ENCODE assay signal across 22 mouse cellular contexts in genomic region chr4:141791951-141792350, GRCm38 (mm10). TPM values are rescaled to one million over a fixed set of nuclear protein-coding genes. Genes with fewer than 3 reads are reported as not detected.
DNase-seq lines count a peak whose midpoint lies in the region; ATAC-seq lines count a peak whose summit lies in the region.
"Had no signal": no experiment of that assay in that cellular context is flagged by ENCODE, and none has a peak within 500 bp of the region (broad histone marks: within the 10 kb centered on the region; RNA-seq: fewer than 3 reads in every experiment).

No protein-coding gene starts in this region.

- H3K4me2 ChIP-seq in liver, embryonic 12.5 days = no peak overlapping the region
- no peak overlapping the region for H3K4me2 ChIP-seq in liver, embryonic 11.5 days
- no peak overlapping the region for H3K4me2 ChIP-seq in intestine, embryonic 15.5 days (replicated peaks)

- 85% methylated on average over 8 of the region's 8 CpGs for WGBS in liver, embryonic 12.5 days (ENCODE audit: insufficient replicate concordance)
- WGBS in liver, embryonic 11.5 days = 88% methylated on average over 8 of the region's 8 CpGs
- 85% methylated on average over 8 of the region's 8 CpGs for WGBS in intestine, embryonic 15.5 days

- DNase-seq in cerebellum, adult 18-20 months = peak; percentile 44 to 49
- no peak for DNase-seq in liver, embryonic 11.5 days (ENCODE audit: low spot score)
- peak; percentile 21 to 56 for DNase-seq in cerebellum, postnatal 25 days
- peak; percentile 18 for DNase-seq in naive thymus-derived CD4-positive, alpha-beta T cell, adult 2 months (ENCODE audit: low read depth)
- no peak for DNase-seq in lung, postnatal 10 days
- DNase-seq: embryo, embryonic 11 days; kidney, adult 9 months; kidney, postnatal 4 days; spleen, adult 18-20 months had no signal

- peak overlapping the region; percentile 99 for H3K27ac ChIP-seq in liver, embryonic 12.5 days
- H3K27ac ChIP-seq in liver, embryonic 11.5 days (ENCODE audit: low read depth, low read length) = no peak overlapping the region
- no peak overlapping the region for H3K27ac ChIP-seq in intestine, embryonic 15.5 days

- H3K36me3 ChIP-seq in liver, embryonic 12.5 days = peaks cover 27% of the 10 kb centered on the region
- peaks cover under 1% of the 10 kb centered on the region; the same call in 1 of the 2 replicates for H3K36me3 ChIP-seq in liver, embryonic 11.5 days (ENCODE audit: control insufficient read depth, insufficient read depth, low read length)
- H3K36me3 ChIP-seq in intestine, embryonic 15.5 days = peaks cover 3% of the 10 kb centered on the region; the same call in 1 of the 2 replicates

- no peaks in the 10 kb centered on the region for H3K9me3 ChIP-seq in liver, embryonic 12.5 days (replicated peaks)
- H3K9me3 ChIP-seq in liver, embryonic 11.5 days (ENCODE audit: control insufficient read depth, low read length) = no peaks in the 10 kb centered on the region
- H3K9me3 ChIP-seq in intestine, embryonic 15.5 days = no peaks in the 10 kb centered on the region
- H3K9me3 ChIP-seq: G1E; heart, embryonic 10.5 days; hindbrain, embryonic 10.5 days; limb, embryonic 13.5 days; midbrain, embryonic 12.5 days; neural tube, embryonic 15.5 days had no signal

- H3K4me1 ChIP-seq in liver, embryonic 12.5 days = peaks cover 64% of the 10 kb centered on the region
- H3K4me1 ChIP-seq in liver, embryonic 11.5 days (replicated peaks; ENCODE audit: control insufficient read depth, insufficient read depth, low read length) = peaks cover 22% of the 10 kb centered on the region
- peaks cover 24% of the 10 kb centered on the region for H3K4me1 ChIP-seq in intestine, embryonic 15.5 days (replicated peaks)

- H3K4me3 ChIP-seq in liver, embryonic 12.5 days = no peak overlapping the region
- no peak overlapping the region for H3K4me3 ChIP-seq in liver, embryonic 11.5 days (ENCODE audit: low read depth, low read length)
- no peak overlapping the region for H3K4me3 ChIP-seq in intestine, embryonic 15.5 days (replicated peaks)
- H3K4me3 ChIP-seq: heart, embryonic 10.5 days; hindbrain, embryonic 10.5 days; midbrain, embryonic 12.5 days; neural tube, embryonic 15.5 days had no signal

- no peak overlapping the region for H3K9ac ChIP-seq in liver, embryonic 12.5 days
- H3K9ac ChIP-seq in liver, embryonic 11.5 days (ENCODE audit: low read depth, low read length) = no peak overlapping the region
- H3K9ac ChIP-seq in intestine, embryonic 15.5 days = no peak overlapping the region
- H3K9ac ChIP-seq: limb, embryonic 13.5 days; midbrain, embryonic 12.5 days; neural tube, embryonic 15.5 days had no signal

- ATAC-seq in cerebellum, adult (ENCODE audit: insufficient number of reproducible peaks, low FRiP score, low TSS enrichment) = no peak
- ATAC-seq in liver, embryonic 12.5 days = no peak
- no peak for ATAC-seq in liver, embryonic 11.5 days (replicated peaks; ENCODE audit: low FRiP score)
- no peak for ATAC-seq in intestine, embryonic 15.5 days
- ATAC-seq: forebrain, embryonic 16.5 days had no signal

- H3K27me3 ChIP-seq in liver, embryonic 12.5 days (replicated peaks) = no peaks in the 10 kb centered on the region
- no peaks in the 10 kb centered on the region for H3K27me3 ChIP-seq in liver, embryonic 11.5 days (replicated peaks; ENCODE audit: control insufficient read depth, insufficient read depth, low read length)
- no peaks in the 10 kb centered on the region for H3K27me3 ChIP-seq in intestine, embryonic 15.5 days (replicated peaks)
- H3K27me3 ChIP-seq: limb, embryonic 13.5 days; midbrain, embryonic 12.5 days; neural tube, embryonic 15.5 days had no signal

RNA-seq across cellular contexts. Expression of gene Dnajc16, which starts 1.2 kb away (rescaled TPM):
- 3.1 and 3.2 TPM in 2 replicates for polyA plus RNA-seq in liver, embryonic 12.5 days (2016; fragmentation: Nextera tagmentation; extraction: Ambion mirVana)
- polyA plus RNA-seq in liver, embryonic 11.5 days (2014; fragmentation: Nextera tagmentation; extraction: Ambion mirVana) = 4.0 and 4.2 TPM in 2 replicates
- 4.2 and 4.4 TPM in 2 replicates for polyA plus RNA-seq in intestine, embryonic 15.5 days (2015; fragmentation: Nextera tagmentation; extraction: Ambion mirVana)

RNA-seq across cellular contexts. Expression of gene Casp9, which starts 1.5 kb away (rescaled TPM):
- polyA plus RNA-seq in liver, embryonic 12.5 days (2016; fragmentation: Nextera tagmentation; extraction: Ambion mirVana) = 13.5 and 14.5 TPM in 2 replicates
- 16.5 and 18.3 TPM in 2 replicates for polyA plus RNA-seq in liver, embryonic 11.5 days (2014; fragmentation: Nextera tagmentation; extraction: Ambion mirVana)
- 21.8 and 22.2 TPM in 2 replicates for polyA plus RNA-seq in intestine, embryonic 15.5 days (2015; fragmentation: Nextera tagmentation; extraction: Ambion mirVana)

RNA-seq across cellular contexts. Expression of gene Cela2a, which starts 34.0 kb away (rescaled TPM):
- not detected in 2 replicates for polyA plus RNA-seq in liver, embryonic 12.5 days (2016; fragmentation: Nextera tagmentation; extraction: Ambion mirVana)
- polyA plus RNA-seq in liver, embryonic 11.5 days (2014; fragmentation: Nextera tagmentation; extraction: Ambion mirVana) = not detected in 2 replicates
- 131 and 571 TPM in 2 replicates for polyA plus RNA-seq in intestine, embryonic 15.5 days (2015; fragmentation: Nextera tagmentation; extraction: Ambion mirVana)
- polyA plus RNA-seq: embryonic facial prominence, embryonic 14.5 days; forebrain, embryonic 16.5 days; G1E; heart, embryonic 10.5 days; hindbrain, embryonic 10.5 days; limb, embryonic 13.5 days; lung, embryonic 16.5 days; midbrain, embryonic 12.5 days; neural tube, embryonic 15.5 days had no signal

RNA-seq across cellular contexts. Expression of gene Agmat, which starts 45.5 kb away (rescaled TPM):
- 16.0 and 16.3 TPM in 2 replicates for polyA plus RNA-seq in liver, embryonic 12.5 days (2016; fragmentation: Nextera tagmentation; extraction: Ambion mirVana)
- 16.0 and 18.0 TPM in 2 replicates for polyA plus RNA-seq in liver, embryonic 11.5 days (2014; fragmentation: Nextera tagmentation; extraction: Ambion mirVana)
- polyA plus RNA-seq in intestine, embryonic 15.5 days (2015; fragmentation: Nextera tagmentation; extraction: Ambion mirVana) = 36.7 and 41.9 TPM in 2 replicates
- polyA plus RNA-seq: forebrain, embryonic 16.5 days; G1E; hindbrain, embryonic 10.5 days; midbrain, embryonic 12.5 days; neural tube, embryonic 15.5 days had no signal

RNA-seq across cellular contexts. Expression of gene Ctrc, which starts 54.2 kb away (rescaled TPM):
- polyA plus RNA-seq in liver, embryonic 12.5 days (2016; fragmentation: Nextera tagmentation; extraction: Ambion mirVana) = not detected in 2 replicates
- not detected in 2 replicates for polyA plus RNA-seq in liver, embryonic 11.5 days (2014; fragmentation: Nextera tagmentation; extraction: Ambion mirVana)
- polyA plus RNA-seq in intestine, embryonic 15.5 days (2015; fragmentation: Nextera tagmentation; extraction: Ambion mirVana) = 0.45 and 0.97 TPM in 2 replicates
- polyA plus RNA-seq: embryonic facial prominence, embryonic 14.5 days; forebrain, embryonic 16.5 days; G1E; heart, embryonic 10.5 days; heart, postnatal 0 days; hindbrain, embryonic 10.5 days; limb, embryonic 13.5 days; lung, embryonic 16.5 days; midbrain, embryonic 12.5 days; neural tube, embryonic 15.5 days had no signal

Comparison
In these comparisons a context has a peak if more than half of its experiments do, and no peak if none do; other contexts are left out.
1. DNase-seq: peak in cerebellum, adult 18-20 months (2 of 2), cerebellum, postnatal 25 days (2 of 2) and naive thymus-derived CD4-positive, alpha-beta T cell, adult 2 months (single experiment); none in liver, embryonic 11.5 days (single experiment) and lung, postnatal 10 days (single experiment).
2. RNA of gene Cela2a, which starts 34.0 kb away (polyA plus RNA-seq): 131 to 571 TPM in intestine, embryonic 15.5 days; not detected in liver, embryonic 12.5 days and not detected in liver, embryonic 11.5 days; every median in the first group is over 100 times any median in the second.